Mouse (Mus musculus): Measurements from ENCODE around the gene Fbln1.
"Not testable (repeated sequence)": the region's sequence is repeated elsewhere in the genome, so short reads cannot be mapped to it uniquely, and the experiment has no call there.

The Fbln1 gene

GRCm38 (mm10) chr15:85295544-85295943 lies 89.8 kb downstream of the Fbln1 start:
- DNase-seq (ENCODE audit: low read depth) = no peak

DNA sequence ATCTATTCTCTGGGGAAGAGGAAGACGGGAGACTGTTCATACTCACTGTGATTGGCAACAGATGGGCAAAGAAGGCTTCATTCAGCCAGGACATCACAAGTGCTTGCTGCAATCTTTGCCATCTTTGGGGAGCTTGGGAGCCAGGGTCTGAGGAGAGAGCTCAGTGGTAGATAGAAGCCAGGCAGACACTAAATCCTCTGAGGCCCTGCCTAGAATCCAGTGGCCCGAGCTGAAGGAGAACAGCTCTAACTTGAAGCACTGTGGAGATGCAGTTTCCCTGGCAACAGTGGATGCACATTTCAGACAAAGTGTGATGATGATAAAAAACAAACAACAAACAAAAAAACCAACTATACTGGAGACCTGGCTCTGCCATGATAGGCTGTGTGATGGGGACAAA lies 90.2 kb downstream of the Fbln1 start:
- no peak for DNase-seq (ENCODE audit: low read depth)

DNA sequence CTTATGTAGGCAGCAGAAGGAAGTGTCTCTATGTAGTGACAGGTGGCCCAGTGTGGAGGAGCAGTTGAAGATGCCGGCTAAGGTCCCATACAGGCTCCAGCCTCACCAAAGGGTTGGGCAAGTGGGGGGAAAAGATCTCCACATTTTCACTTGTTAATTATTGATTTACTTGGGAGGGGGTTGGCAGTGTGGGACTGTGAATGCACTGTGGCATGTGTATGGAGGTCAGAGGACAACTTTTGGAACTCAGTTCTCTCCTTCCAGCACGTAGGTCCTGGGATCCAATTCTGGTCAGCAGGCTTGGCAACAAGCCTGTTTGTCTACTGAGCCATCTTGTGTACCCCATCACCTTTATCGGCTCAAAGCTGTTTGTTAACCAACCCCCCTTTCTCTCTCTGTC lies 90.8 kb downstream of the Fbln1 start:
- no peak for DNase-seq (ENCODE audit: low read depth)

GRCm38 (mm10) chr15:85298167-85298781 lies 92.5 kb downstream of the Fbln1 start:
- DNase-seq (ENCODE audit: low read depth) = no peak

- no peak for DNase-seq (ENCODE audit: low read depth)
Observed at GRCm38 (mm10) chr15:85298946-85299345, 93.2 kb downstream of the Fbln1 start.

- no peak for DNase-seq (ENCODE audit: low read depth)
Observed at GRCm38 (mm10) chr15:85303241-85303640, 97.5 kb downstream of the Fbln1 start.

DNA sequence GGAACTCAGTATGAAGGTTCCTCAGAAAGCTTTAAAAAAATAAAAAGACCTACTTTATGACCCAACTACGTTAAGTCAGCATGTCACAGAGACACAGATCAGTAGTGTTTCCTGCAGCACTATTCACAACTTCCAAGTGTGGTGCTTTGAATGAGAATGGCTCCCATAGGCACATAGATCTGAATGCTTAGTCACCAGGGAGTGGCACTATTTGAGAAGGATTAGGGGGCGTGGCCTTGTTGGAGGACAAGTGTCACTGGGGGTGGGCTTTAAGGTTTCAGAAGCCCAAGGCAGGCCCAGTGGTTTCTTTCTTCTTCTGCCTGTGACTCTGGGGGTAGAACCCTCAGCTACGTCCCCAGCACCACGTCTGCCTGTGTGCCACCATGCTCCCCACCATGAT lies 98.2 kb downstream of the Fbln1 start:
- DNase-seq (ENCODE audit: low read depth) = no peak

GRCm38 (mm10) chr15:85307061-85307660 lies 101.4 kb downstream of the Fbln1 start:
- no peak for DNase-seq (ENCODE audit: low read depth)

DNA sequence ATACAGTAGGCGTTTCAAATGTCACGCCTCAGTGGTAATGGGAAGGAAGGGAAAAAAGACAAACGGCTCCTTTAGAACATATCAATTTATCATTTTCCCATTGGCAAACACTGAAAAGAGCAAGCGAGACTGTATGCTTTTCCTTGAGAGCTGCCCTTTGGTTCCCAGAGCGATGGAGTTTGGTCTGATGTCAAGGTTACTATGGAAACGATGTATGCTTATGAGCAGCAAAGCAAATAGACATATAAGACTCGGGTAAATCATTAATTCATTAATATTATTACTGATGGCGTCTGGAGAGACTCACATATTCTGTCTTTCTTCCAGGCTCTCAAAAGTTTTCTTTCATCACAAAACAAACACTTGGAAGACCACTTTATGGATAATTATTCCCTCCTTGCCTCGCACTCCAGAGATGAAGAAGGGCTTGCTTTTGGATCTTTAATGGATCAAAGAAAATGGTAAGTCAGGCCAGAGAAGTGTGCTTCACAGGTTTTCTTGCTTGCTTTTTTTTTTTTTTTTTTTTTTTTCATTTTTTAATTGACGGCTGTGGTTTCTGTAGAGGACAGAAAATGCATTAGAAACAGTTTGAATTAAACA lies 105.4 kb downstream of the Fbln1 start:
- no peak for DNase-seq (ENCODE audit: low read depth)

DNA sequence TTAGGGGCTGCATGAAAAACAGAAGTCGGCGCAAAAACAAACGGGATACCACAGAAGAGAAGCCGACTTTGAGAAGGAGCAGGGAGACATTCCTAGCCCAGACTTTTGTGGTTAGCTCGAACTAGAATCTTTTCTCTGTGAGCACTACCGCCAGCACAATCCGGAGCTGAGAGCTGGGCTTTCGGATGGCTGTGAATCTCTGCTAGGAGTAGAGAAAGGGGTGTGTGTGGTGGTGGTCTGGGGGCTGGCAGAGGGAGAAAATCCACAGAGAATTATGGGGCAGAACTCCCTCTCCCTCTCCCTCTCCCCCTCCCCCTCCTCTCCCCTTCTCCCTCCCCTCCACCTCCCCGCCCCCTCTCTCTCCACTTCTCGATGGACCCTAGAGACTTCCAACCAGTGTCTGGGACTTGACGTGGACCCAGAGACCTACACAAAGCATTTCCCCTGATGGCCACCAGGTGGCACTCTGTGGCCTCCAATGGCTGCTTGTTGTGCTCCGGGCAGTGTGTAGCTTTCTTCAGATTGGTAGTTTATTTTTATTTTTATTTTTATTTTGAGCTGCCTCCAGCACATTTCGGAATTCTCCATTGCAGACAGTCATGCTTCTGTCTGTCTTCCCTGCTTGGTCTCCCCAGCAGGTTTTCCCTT lies 109.8 kb downstream of the Fbln1 start:
- DNase-seq (ENCODE audit: low read depth) = peak; percentile 87

DNA sequence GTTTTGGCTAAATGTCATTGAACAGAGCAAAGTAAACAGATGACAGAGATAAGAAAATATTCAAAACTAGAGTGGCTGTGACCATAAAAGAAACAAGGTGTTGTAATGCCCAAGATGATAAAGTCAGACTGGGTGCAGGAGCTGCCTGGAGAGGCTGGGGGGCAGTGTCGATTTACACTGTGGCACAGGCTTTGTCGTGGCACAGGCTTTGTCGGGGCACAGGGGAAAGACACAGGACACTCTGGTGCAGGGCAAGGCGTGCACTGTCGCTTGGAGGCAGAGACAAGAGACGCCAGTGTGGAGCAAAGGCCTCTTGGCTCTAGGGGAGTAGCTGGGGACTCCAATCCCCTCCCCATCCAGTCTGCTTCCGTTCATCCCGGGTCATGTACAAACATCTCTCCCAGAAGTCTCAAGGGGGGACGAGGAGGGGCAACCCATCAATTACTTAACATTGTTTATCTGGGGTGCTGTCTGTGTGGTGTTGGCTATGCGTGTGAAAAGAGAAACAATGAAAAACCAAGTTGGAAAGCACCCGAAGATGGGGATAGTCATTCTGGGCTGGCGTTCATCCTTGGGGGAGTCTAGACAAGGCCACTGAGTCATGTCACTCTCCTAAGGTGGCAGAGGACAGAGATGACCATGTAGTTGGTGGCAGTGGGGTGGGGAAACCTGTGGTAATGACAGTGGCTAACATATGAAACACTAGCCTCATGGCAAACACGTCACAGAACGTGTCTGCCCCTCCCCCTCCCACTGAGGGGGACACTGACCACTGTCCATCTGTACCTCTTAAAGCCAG lies 110.8 kb downstream of the Fbln1 start:
- DNase-seq (ENCODE audit: low read depth) = no peak

GRCm38 (mm10) chr15:85319924-85320668 lies 114.3 kb downstream of the Fbln1 start:
- no peak for DNase-seq (ENCODE audit: low read depth)

- DNase-seq (ENCODE audit: low read depth) = no peak
Observed at GRCm38 (mm10) chr15:85323214-85323613, 117.5 kb downstream of the Fbln1 start.

GRCm38 (mm10) chr15:85324426-85324825 lies 118.7 kb downstream of the Fbln1 start:
- no peak for DNase-seq (ENCODE audit: low read depth)

DNA sequence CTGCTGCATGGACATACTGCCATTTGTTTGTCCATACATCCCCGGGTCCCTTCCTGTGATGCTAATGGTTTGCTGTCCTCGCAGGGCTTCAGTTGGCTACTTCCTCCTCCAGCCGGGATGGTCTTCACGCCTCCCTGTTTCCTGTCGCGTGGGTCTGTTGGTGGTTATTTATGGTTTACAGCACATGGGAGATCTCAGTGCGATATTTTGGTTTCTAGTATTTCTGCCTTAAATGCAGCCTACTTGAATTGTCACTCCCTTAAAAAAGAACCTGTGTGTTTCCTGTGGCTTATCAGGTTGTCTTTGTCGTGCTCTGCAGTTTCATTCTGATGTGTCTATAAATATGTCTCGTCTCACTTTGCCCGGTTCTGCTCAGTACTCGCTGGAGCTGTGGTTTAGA lies 122.1 kb downstream of the Fbln1 start:
- DNase-seq (ENCODE audit: low read depth) = no peak

- DNase-seq (ENCODE audit: low read depth) = peak; percentile 37
Observed at GRCm38 (mm10) chr15:85328455-85328854, 122.7 kb downstream of the Fbln1 start.

GRCm38 (mm10) chr15:85329096-85329495 lies 123.3 kb downstream of the Fbln1 start:
- no peak for DNase-seq (ENCODE audit: low read depth)

- DNase-seq (ENCODE audit: low read depth) = no peak
Observed at GRCm38 (mm10) chr15:85330024-85330423, 124.3 kb downstream of the Fbln1 start.

- DNase-seq (ENCODE audit: low read depth) = not testable (repeated sequence)
Observed at GRCm38 (mm10) chr15:85333511-85333910, 127.8 kb downstream of the Fbln1 start.

- no peak for DNase-seq (ENCODE audit: low read depth)
Observed at GRCm38 (mm10) chr15:85334234-85334633, 128.5 kb downstream of the Fbln1 start.

GRCm38 (mm10) chr15:85335671-85336300 lies 130.0 kb downstream of the Fbln1 start, which contains the start of gene Atxn10:
Gene Atxn10 (plus strand): TSS chr15:85336245.
- DNase-seq (ENCODE audit: low read depth) = peak; percentile 33

Measured in NIH3T3 (cell line).